Mouse (Mus musculus) midbrain, embryonic 14.5 days (tissue): ENCODE results near the gene Vps13d. TPM values are rescaled to one million over a fixed set of nuclear protein-coding genes. Genes with fewer than 3 reads are reported as not detected.

Source experiments
- ATAC-seq: fragments of 200-750 bp; cut with Nextera tagmentation; 2 replicates; pipeline ENCODE4 v1.8.0; 2017; ENCODE audit warnings: moderate number of reproducible peaks, moderate library complexity; ENCODE audit not compliant: low FRiP score, low TSS enrichment
- DNase-seq: peaks from one replicate; pipeline ENCODE4 v3.0.0-alpha.2; 2015
- H3K27ac ChIP-seq: fragments of 300-500 bp; sonication (generic); replicated peaks from 2 replicates; pipeline ENCODE4 v1.5.1; 2014; ENCODE audit warnings: mild to moderate bottlenecking, low read depth, low read length, moderate library complexity
- H3K27me3 ChIP-seq: fragments of 300-500 bp; sonication (generic); 2 replicates; pipeline ENCODE4 v1.6.1; 2014; ENCODE audit warnings: low read length, control low read depth, mixed read lengths; ENCODE audit not compliant: control insufficient read depth, insufficient read depth
- H3K36me3 ChIP-seq: fragments of 300-500 bp; sonication (generic); 2 replicates; pipeline ENCODE4 v1.6.1; 2014; ENCODE audit warnings: low read length, control low read depth; ENCODE audit not compliant: control insufficient read depth, insufficient read depth
- H3K4me1 ChIP-seq: fragments of 300-500 bp; sonication (generic); 2 replicates; pipeline ENCODE4 v1.6.1; 2014; ENCODE audit warnings: mild to moderate bottlenecking, antibody characterized with exemption, low read length, control low read depth; ENCODE audit not compliant: control insufficient read depth, insufficient read depth
- H3K4me2 ChIP-seq: fragments of 300-500 bp; sonication (generic); 2 replicates; pipeline ENCODE4 v1.6.1; 2014; ENCODE audit warnings: mild to moderate bottlenecking, low read length, moderate library complexity
- H3K4me3 ChIP-seq: fragments of 300-500 bp; sonication (generic); replicated peaks from 2 replicates; pipeline ENCODE4 v1.5.1; 2014; ENCODE audit warnings: low read depth, low read length
- H3K9ac ChIP-seq: fragments of 300-500 bp; sonication (generic); replicated peaks from 2 replicates; pipeline ENCODE4 v1.6.1; 2014; ENCODE audit warnings: mild to moderate bottlenecking, low read length, moderate library complexity
- H3K9me3 ChIP-seq: fragments of 300-500 bp; sonication (generic); 2 replicates; pipeline ENCODE4 v1.6.1; 2016; ENCODE audit warnings: low read length, control low read depth, mixed read lengths; ENCODE audit not compliant: control insufficient read depth
- WGBS: fragments of 180-500 bp; shearing (Covaris S2); extraction: QIAGEN DNeasy Blood & Tissue Kit; methylation state at CpG from one replicate; pipeline ENCODE4 v1.1.7; 2014; 5-methylcytosine and 5-hydroxymethylcytosine counted together
- polyA plus RNA-seq: library from polyadenylated mRNA; unstranded; fragments of >200 nt; fragmentation: Nextera tagmentation; extraction: Ambion mirVana; gene quantifications from 2 replicates; pipeline ENCODE4 v1.2.1, GENCODE M21; 2014

Gene Vps13d
- polyA plus RNA-seq, 1 experiment from 2014 or later = 13.3 TPM

GRCm38 (mm10) chr4:145022815-145023214 lies 172.0 kb downstream of the Vps13d start:
- WGBS = 96% methylated on average over 5 of the region's 5 CpGs
- ATAC-seq = no peak
- no peak overlapping the region for H3K27ac ChIP-seq

DNA sequence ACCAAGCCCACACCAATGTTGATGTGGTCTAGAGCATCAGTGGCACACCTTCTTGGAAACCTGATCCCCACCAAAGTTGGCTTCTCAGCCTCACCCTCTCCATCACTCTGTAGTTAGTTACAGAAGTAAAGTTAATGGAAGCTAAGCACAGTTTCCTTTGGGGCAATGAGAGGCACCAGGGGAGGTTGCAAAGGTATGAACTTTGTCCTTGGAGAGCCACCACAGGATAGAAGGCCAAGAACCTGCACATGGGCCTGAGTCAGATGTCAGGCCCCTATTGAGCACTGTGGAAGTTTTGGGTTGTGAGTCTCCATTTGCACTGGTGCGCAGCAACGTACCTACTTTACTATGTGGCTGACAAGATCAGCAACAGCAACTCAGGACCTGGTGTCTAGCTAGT lies 172.6 kb downstream of the Vps13d start:
- Histone ChIP-seq H3K4me2 (no peak overlapping the region), H3K4me1 (0 out of 2 replicates have a peak, but pooled peaks cover 2% of the 10 kb centered on the region), H3K27ac (no peak overlapping the region), H3K4me3 (no peak overlapping the region), H3K27me3 (no peaks in the 10 kb centered on the region), H3K9me3 (no peaks in the 10 kb centered on the region), H3K36me3 (peaks cover 14% of the 10 kb centered on the region), H3K9ac (no peak overlapping the region)
- no peak for ATAC-seq
- 94% methylated on average over 2 of the region's 2 CpGs for WGBS
- DNase-seq = no peak

More at GRCm38 (mm10) chr4:145022815-145023214, 172.0 kb downstream of the Vps13d start:
- Histone ChIP-seq H3K36me3 (peaks cover 14% of the 10 kb centered on the region), H3K27me3 (no peaks in the 10 kb centered on the region), H3K4me3 (no peak overlapping the region), H3K4me1 (0 out of 2 replicates have a peak, but pooled peaks cover 2% of the 10 kb centered on the region), H3K9me3 (no peaks in the 10 kb centered on the region), H3K9ac (no peak overlapping the region), H3K4me2 (no peak overlapping the region)
- no peak for DNase-seq

GRCm38 (mm10) chr4:145020383-145020782 lies 174.4 kb downstream of the Vps13d start:
- ATAC-seq (no peak), DNase-seq (no peak)
- peaks cover 29% of the 10 kb centered on the region for H3K36me3 ChIP-seq
- no peaks in the 10 kb centered on the region for H3K27me3 ChIP-seq
- no peak overlapping the region for H3K4me3 ChIP-seq
- H3K9me3 ChIP-seq = no peaks in the 10 kb centered on the region
- 96% methylated on average over 2 of the region's 2 CpGs for WGBS
- no peak overlapping the region for H3K4me2 ChIP-seq
- no peak overlapping the region for H3K9ac ChIP-seq
- no peak overlapping the region for H3K27ac ChIP-seq
- H3K4me1 ChIP-seq = 0 out of 2 replicates have a peak, but pooled peaks cover 2% of the 10 kb centered on the region

- 93% methylated on average over 3 of the region's 3 CpGs for WGBS
- no peak overlapping the region for H3K4me2 ChIP-seq
- H3K36me3 ChIP-seq = peaks cover 39% of the 10 kb centered on the region
- no peak for ATAC-seq
- H3K4me3 ChIP-seq = no peak overlapping the region
- no peaks in the 10 kb centered on the region for H3K9me3 ChIP-seq
- no peak overlapping the region for H3K27ac ChIP-seq
- DNase-seq = no peak
- H3K27me3 ChIP-seq = no peaks in the 10 kb centered on the region
- H3K4me1 ChIP-seq = 0 out of 2 replicates have a peak, but pooled peaks cover 2% of the 10 kb centered on the region
- H3K9ac ChIP-seq = no peak overlapping the region
Measured at GRCm38 (mm10) chr4:145019121-145019714, 175.6 kb downstream of the Vps13d start.

- Histone ChIP-seq H3K27ac (no peak overlapping the region), H3K4me2 (no peak overlapping the region), H3K27me3 (no peaks in the 10 kb centered on the region), H3K4me1 (no peaks in the 10 kb centered on the region), H3K4me3 (no peak overlapping the region), H3K36me3 (peaks cover 44% of the 10 kb centered on the region), H3K9me3 (no peaks in the 10 kb centered on the region), H3K9ac (no peak overlapping the region)
- DNase-seq = no peak
- 85% methylated on average over 2 of the region's 2 CpGs for WGBS
- no peak for ATAC-seq
Measured at GRCm38 (mm10) chr4:145017745-145018144, 177.1 kb downstream of the Vps13d start.

DNA sequence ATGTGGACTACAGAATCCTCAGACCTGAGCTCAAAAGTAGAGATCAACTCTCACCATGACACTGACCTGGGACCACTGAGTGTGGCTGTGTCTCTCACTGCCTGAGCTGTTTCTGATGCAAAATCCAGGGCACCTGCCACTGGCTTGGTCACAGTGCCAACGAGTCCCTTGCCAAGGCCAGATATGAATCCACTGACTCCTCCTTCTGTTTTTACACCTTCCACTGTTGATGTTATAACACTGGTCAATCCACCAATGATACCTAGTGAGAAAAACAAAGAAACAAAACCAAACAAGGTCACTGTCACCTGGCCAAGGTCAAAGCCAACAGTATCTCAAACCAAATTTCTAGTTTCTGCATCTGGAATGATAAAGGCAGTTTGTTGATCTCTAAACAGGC lies 178.1 kb downstream of the Vps13d start:
- peaks cover 48% of the 10 kb centered on the region for H3K36me3 ChIP-seq

DNA sequence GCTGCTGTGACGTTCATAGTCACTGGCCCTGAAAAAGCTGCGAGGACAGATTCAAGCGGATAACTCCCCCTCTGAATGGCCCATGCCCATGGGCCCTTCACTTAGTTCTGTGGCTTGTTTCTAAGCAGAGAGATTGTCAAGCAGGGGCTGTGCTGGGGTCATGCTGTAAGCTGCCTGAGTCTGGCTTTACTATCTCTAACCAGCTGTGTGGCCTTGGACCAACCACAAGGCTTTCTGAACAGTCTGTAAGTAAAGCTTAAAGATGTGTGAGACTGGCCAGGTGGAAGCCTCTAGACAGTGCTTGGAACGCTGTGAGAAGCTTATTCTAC lies 180.2 kb downstream of the Vps13d start:
- ATAC-seq (no peak), DNase-seq (no peak)
- no peak overlapping the region for H3K9ac ChIP-seq
- H3K4me1 ChIP-seq = no peaks in the 10 kb centered on the region
- H3K27me3 ChIP-seq = no peaks in the 10 kb centered on the region
- H3K4me3 ChIP-seq = no peak overlapping the region
- WGBS = 92% methylated on average over 4 of the region's 4 CpGs
- peaks cover 43% of the 10 kb centered on the region for H3K36me3 ChIP-seq
- no peaks in the 10 kb centered on the region for H3K9me3 ChIP-seq
- H3K27ac ChIP-seq = no peak overlapping the region
- no peak overlapping the region for H3K4me2 ChIP-seq

More for the DNA sequence above, 178.1 kb downstream of the Vps13d start:
- DNase-seq = no peak
- H3K4me2 ChIP-seq = no peak overlapping the region
- H3K27me3 ChIP-seq = no peaks in the 10 kb centered on the region
- H3K4me3 ChIP-seq = no peak overlapping the region
- no peaks in the 10 kb centered on the region for H3K4me1 ChIP-seq
- no peak overlapping the region for H3K9ac ChIP-seq
- 100% methylated on average over 1 of the region's 1 CpGs for WGBS
- H3K9me3 ChIP-seq = no peaks in the 10 kb centered on the region
- ATAC-seq = no peak
- H3K27ac ChIP-seq = no peak overlapping the region

DNA sequence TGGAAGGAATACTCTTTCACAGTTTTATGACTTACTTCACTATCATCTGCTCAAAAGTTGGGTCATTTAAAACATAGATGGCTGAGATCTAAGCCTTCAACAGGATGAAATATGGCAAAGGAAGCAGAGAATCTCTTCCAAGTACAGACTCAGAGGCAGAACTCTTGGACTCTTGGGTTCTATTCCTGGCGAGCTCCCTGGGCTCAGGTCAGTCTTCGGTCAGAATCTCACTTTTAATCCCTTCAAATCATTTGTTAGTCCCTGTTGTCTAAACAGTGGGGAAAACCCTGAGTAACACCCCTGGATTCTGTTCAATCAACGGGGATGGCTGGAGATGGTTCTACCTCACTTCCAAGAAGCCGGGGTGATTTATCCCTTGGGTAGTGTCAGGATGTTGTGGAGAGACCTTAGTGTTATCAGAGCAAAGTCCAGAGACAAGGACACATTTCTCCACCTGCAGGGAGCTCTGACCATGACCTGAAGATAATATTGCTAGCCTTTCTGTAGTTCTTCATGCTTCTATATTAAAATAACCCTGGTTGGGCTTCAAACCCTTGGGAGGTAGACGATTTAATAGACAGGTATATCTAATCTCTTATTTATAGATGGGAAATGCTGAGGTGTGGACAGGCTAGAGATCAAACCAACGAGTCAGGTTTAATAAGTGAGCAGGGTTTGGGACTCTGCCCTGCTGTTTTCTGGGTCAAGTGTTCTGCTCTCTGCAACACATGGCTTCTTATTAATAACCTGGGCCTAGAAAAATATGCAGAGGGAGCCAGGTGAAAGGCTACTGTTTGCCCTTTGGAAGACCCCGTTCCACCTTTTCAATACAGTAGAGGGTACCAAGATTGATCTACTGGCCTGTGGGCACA lies 180.8 kb downstream of the Vps13d start:
- no peaks in the 10 kb centered on the region for H3K4me1 ChIP-seq
- no peaks in the 10 kb centered on the region for H3K9me3 ChIP-seq
- no peak overlapping the region for H3K27ac ChIP-seq
- 89% methylated on average over 7 of the region's 7 CpGs for WGBS
- H3K27me3 ChIP-seq = no peaks in the 10 kb centered on the region
- no peak overlapping the region for H3K4me2 ChIP-seq
- no peak for DNase-seq
- no peak overlapping the region for H3K9ac ChIP-seq
- no peak overlapping the region for H3K4me3 ChIP-seq
- peaks cover 37% of the 10 kb centered on the region for H3K36me3 ChIP-seq
- ATAC-seq = no peak

DNA sequence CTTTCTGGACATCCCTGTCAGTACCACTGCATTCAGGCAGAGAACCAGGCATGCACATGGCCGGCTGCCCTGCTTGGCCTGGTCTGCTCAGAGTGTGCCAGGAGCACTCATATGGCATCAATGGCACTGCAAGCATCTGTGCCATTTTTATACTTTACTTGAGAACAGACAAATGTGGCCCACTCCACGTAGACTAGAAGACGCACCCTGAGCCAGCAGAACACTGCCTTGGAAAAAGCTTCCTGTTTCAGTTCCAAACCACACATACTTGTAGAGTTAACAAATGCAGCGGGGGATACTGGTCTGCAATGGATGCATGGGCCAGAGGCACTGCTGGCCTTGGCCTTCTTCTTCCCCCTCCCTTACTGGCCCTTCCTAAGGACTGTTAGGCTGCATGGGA lies 181.6 kb downstream of the Vps13d start:
- H3K4me2 ChIP-seq = no peak overlapping the region
- H3K27me3 ChIP-seq = no peaks in the 10 kb centered on the region
- no peak overlapping the region for H3K9ac ChIP-seq
- WGBS = 97% methylated on average over 4 of the region's 4 CpGs
- ATAC-seq (no peak), DNase-seq (no peak)
- H3K9me3 ChIP-seq = no peaks in the 10 kb centered on the region
- H3K4me1 ChIP-seq = no peaks in the 10 kb centered on the region
- no peak overlapping the region for H3K27ac ChIP-seq
- peaks cover 34% of the 10 kb centered on the region for H3K36me3 ChIP-seq
- H3K4me3 ChIP-seq = no peak overlapping the region
